Mouse (Mus musculus): ENCODE results near the gene Ddost. TPM values are rescaled to one million over a fixed set of nuclear protein-coding genes. Genes with fewer than 3 reads are reported as not detected.

Ddost gene
- polyA plus RNA-seq, 1 experiment from 2014 or later = 379 TPM

DNA sequence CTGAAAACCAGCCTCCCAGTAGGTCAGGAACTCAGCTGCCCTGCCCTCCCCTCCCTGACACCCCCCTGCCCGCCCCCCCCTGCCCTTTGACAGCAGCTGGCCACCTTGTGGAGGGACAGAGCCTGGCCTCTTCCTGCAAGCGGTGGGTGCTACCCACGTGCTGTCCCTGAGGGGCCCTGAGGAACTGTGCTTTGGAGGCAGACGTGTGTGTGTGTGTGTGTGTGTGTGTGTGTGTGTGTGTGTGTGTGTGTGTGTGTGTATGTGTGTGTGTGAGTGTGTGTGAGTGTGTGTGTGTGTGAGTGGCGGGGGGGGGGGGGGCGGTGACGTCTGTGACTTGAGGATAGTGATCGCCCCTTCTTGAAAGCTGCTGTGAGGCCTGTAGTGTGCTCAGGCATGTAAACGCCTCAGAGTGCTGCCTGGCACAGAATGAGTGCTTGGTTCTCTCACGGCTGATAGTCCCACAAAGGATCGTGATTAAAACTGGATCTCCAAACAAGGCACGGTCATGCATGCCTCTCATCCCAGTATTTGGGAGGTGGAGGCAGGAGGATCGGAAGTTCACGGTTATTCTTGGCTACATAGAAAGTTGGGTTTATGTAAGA, 10.5 kb upstream of the Ddost start:
- ATAC-seq (ENCODE audit: insufficient read depth) = no peak
- no peak overlapping the region for H3K4me2 ChIP-seq
- no peak overlapping the region for H3K4me3 ChIP-seq (ENCODE audit: low read depth, low read length)
- H3K27ac ChIP-seq (ENCODE audit: low read depth) = no peak overlapping the region
- 64% methylated on average over 11 of the region's 14 CpGs for WGBS
- no peaks in the 10 kb centered on the region for H3K36me3 ChIP-seq (ENCODE audit: insufficient read depth)
- no peaks in the 10 kb centered on the region for H3K27me3 ChIP-seq (ENCODE audit: insufficient read depth, low read length)
- no peak for DNase-seq
- H3K9ac ChIP-seq = no peak overlapping the region
- H3K9me3 ChIP-seq (ENCODE audit: low read depth, low read length) = no peaks in the 10 kb centered on the region
- no peaks in the 10 kb centered on the region for H3K4me1 ChIP-seq (ENCODE audit: insufficient read depth)
- no peak for TF ChIP-seq CTCF (IDR thresholded peaks at IDR 0.05; ENCODE audit: low read depth)

GRCm38 (mm10) chr4:138301271-138301780, 3.2 kb upstream of the Ddost start:
- no peak for ATAC-seq (ENCODE audit: insufficient read depth)
- TF ChIP-seq CTCF (IDR thresholded peaks at IDR 0.05; ENCODE audit: low read depth) = no peak
- Histone ChIP-seq H3K9ac (no peak overlapping the region), H3K4me3 (ENCODE audit: low read depth, low read length) (no peak overlapping the region), H3K4me2 (no peak overlapping the region), H3K27me3 (ENCODE audit: insufficient read depth, low read length) (no peaks in the 10 kb centered on the region), H3K27ac (ENCODE audit: low read depth) (no peak overlapping the region), H3K36me3 (ENCODE audit: insufficient read depth) (no peaks in the 10 kb centered on the region), H3K9me3 (ENCODE audit: low read depth, low read length) (no peaks in the 10 kb centered on the region), H3K4me1 (ENCODE audit: insufficient read depth) (peaks cover 7% of the 10 kb centered on the region; the same call in 1 of the 2 replicates)
- WGBS = 80% methylated on average over 10 of the region's 10 CpGs
- no peak for DNase-seq

- DNase-seq (no peak), ATAC-seq (ENCODE audit: insufficient read depth) (no peak)
- Histone ChIP-seq H3K4me2 (peak overlapping the region; percentile 81), H3K36me3 (ENCODE audit: insufficient read depth) (peaks cover 10% of the 10 kb centered on the region), H3K27ac (ENCODE audit: low read depth) (no peak overlapping the region), H3K9me3 (ENCODE audit: low read depth, low read length) (no peaks in the 10 kb centered on the region), H3K9ac (no peak overlapping the region), H3K4me3 (ENCODE audit: low read depth, low read length) (no peak overlapping the region), H3K27me3 (ENCODE audit: insufficient read depth, low read length) (no peaks in the 10 kb centered on the region), H3K4me1 (ENCODE audit: insufficient read depth) (peaks cover 7% of the 10 kb centered on the region; the same call in 1 of the 2 replicates)
- no peak for TF ChIP-seq CTCF (IDR thresholded peaks at IDR 0.05; ENCODE audit: low read depth)
- WGBS = 78% methylated on average over 3 of the region's 3 CpGs
These were observed 1.5 kb upstream of the Ddost start for GRCm38 (mm10) chr4:138303011-138303410.

DNA sequence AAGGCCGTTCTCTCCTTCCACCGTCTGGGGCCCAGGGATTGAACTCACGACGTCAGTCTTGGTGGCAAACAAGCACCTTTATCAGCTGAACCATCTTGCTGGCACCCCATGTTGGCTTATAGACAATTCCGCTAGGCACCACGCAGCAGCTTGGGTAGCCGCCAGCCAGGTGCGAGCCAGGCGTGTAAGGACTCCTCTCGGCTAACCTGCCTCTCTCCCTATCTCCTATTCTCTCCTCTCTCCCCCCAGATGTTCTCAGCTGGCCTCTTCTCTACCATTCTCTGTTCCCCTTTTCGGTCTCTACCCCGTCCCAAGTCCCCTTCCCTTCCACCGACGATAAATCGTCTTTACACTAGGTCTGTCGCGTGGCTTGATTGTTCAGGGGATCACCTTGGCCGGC, 788 bp upstream of the Ddost start:
- Histone ChIP-seq H3K4me2 (peak overlapping the region; percentile 81), H3K27me3 (ENCODE audit: insufficient read depth, low read length) (no peaks in the 10 kb centered on the region), H3K4me1 (ENCODE audit: insufficient read depth) (peaks cover 7% of the 10 kb centered on the region; the same call in 1 of the 2 replicates), H3K27ac (ENCODE audit: low read depth) (peak overlapping the region; percentile 85; the same call in 1 of the 2 replicates), H3K4me3 (ENCODE audit: low read depth, low read length) (peak overlapping the region; percentile 97), H3K9me3 (ENCODE audit: low read depth, low read length) (no peaks in the 10 kb centered on the region), H3K36me3 (ENCODE audit: insufficient read depth) (peaks cover 17% of the 10 kb centered on the region), H3K9ac (peak overlapping the region; percentile 80)
- no peak for DNase-seq
- TF ChIP-seq CTCF (IDR thresholded peaks at IDR 0.05; ENCODE audit: low read depth) = no peak
- 9% methylated on average over 18 of the region's 18 CpGs for WGBS
- ATAC-seq (ENCODE audit: insufficient read depth) = no peak

- ATAC-seq (ENCODE audit: insufficient read depth) = no peak
- peaks cover 7% of the 10 kb centered on the region; the same call in 1 of the 2 replicates for H3K4me1 ChIP-seq (ENCODE audit: insufficient read depth)
- no peak for DNase-seq
- no peak overlapping the region for H3K4me2 ChIP-seq
- no peaks in the 10 kb centered on the region for H3K27me3 ChIP-seq (ENCODE audit: insufficient read depth, low read length)
- no peaks in the 10 kb centered on the region for H3K9me3 ChIP-seq (ENCODE audit: low read depth, low read length)
- H3K27ac ChIP-seq (ENCODE audit: low read depth) = no peak overlapping the region
- H3K9ac ChIP-seq = no peak overlapping the region
- peaks cover 49% of the 10 kb centered on the region for H3K36me3 ChIP-seq (ENCODE audit: insufficient read depth)
- 88% methylated on average over 3 of the region's 3 CpGs for WGBS
- H3K4me3 ChIP-seq (ENCODE audit: low read depth, low read length) = no peak overlapping the region
- TF ChIP-seq CTCF (IDR thresholded peaks at IDR 0.05; ENCODE audit: low read depth) = no peak
These were observed 2.5 kb downstream of the Ddost start for GRCm38 (mm10) chr4:138307025-138307424.

GRCm38 (mm10) chr4:138307739-138308138, 3.2 kb downstream of the Ddost start:
- DNase-seq = no peak
- Histone ChIP-seq H3K27ac (ENCODE audit: low read depth) (no peak overlapping the region), H3K9me3 (ENCODE audit: low read depth, low read length) (no peaks in the 10 kb centered on the region), H3K36me3 (ENCODE audit: insufficient read depth) (peaks cover 56% of the 10 kb centered on the region), H3K27me3 (ENCODE audit: insufficient read depth, low read length) (no peaks in the 10 kb centered on the region), H3K4me1 (ENCODE audit: insufficient read depth) (peaks cover 7% of the 10 kb centered on the region; the same call in 1 of the 2 replicates), H3K9ac (no peak overlapping the region), H3K4me2 (no peak overlapping the region), H3K4me3 (ENCODE audit: low read depth, low read length) (no peak overlapping the region)
- WGBS = 81% methylated on average over 12 of the region's 12 CpGs
- no peak for TF ChIP-seq CTCF (IDR thresholded peaks at IDR 0.05; ENCODE audit: low read depth)
- ATAC-seq (ENCODE audit: insufficient read depth) = no peak

DNA sequence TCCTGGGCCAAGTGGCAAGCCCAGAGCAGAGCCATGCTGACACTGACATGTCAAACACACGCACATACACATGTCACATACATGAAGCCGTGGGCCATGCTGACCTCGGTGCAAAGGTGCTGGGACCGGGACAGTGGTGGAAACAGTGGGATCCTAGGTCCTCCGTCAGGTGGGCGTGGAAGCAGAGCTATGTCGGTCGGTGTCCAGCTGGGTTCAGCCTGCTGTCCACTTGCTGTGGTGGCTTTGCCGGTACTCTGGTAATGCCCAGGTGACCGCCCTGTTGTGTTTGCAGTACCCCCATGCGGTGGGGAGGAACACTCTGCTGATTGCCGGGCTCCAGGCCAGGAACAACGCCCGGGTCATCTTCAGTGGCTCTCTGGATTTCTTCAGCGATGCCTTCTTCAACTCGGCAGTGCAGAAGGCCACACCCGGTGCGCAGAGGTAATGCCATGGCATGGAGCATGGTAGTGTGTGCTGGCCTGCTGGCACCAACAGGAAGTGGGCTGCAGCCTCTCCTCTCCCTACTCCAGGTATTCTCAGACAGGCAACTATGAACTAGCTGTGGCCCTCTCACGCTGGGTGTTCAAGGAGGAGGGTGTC, 5.9 kb downstream of the Ddost start:
- WGBS = 92% methylated on average over 19 of the region's 19 CpGs
- Histone ChIP-seq H3K4me2 (no peak overlapping the region), H3K4me3 (ENCODE audit: low read depth, low read length) (no peak overlapping the region), H3K4me1 (ENCODE audit: insufficient read depth) (peaks cover 6% of the 10 kb centered on the region; the same call in 1 of the 2 replicates), H3K36me3 (ENCODE audit: insufficient read depth) (peaks cover 81% of the 10 kb centered on the region), H3K9me3 (ENCODE audit: low read depth, low read length) (no peaks in the 10 kb centered on the region), H3K27ac (ENCODE audit: low read depth) (no peak overlapping the region), H3K27me3 (ENCODE audit: insufficient read depth, low read length) (no peaks in the 10 kb centered on the region), H3K9ac (no peak overlapping the region)
- DNase-seq (no peak), ATAC-seq (ENCODE audit: insufficient read depth) (no peak)
- TF ChIP-seq CTCF (IDR thresholded peaks at IDR 0.05; ENCODE audit: low read depth) = no peak
